Mouse (Mus musculus) MEL (cell line): ENCODE data around the gene Apoc4.
A peak's percentile ranks its signal among the peaks of the same experiment; 100 is the strongest.

Source experiments
- CHD2 ChIP-seq: IDR thresholded peaks from 2 replicates; pipeline ENCODE4 v1.6.1; 2011; ENCODE audit warnings: low read length, improper control_type of control experiment
- CTCF ChIP-seq, 3 experiments: IDR thresholded peaks in 2 of 3; conservative IDR thresholded peaks in 1 of 3; 2 replicates each; pipeline ENCODE4 v1.5.1; 2011 to 2012; ENCODE audit warnings: low read length in 3 of 3, low read depth in 2 of 3, mild to moderate bottlenecking in 2 of 3, improper control_type of control experiment in 1 of 3, inconsistent platforms in 1 of 3, mixed read lengths in 1 of 3, moderate library complexity in 1 of 3; ENCODE audit not compliant: control insufficient read depth in 1 of 3, insufficient read depth in 1 of 3, poor library complexity in 1 of 3, severe bottlenecking in 1 of 3
- ETS1 ChIP-seq: IDR thresholded peaks from 2 replicates; pipeline ENCODE4 v1.6.1; 2012; ENCODE audit warnings: low read depth, mild to moderate bottlenecking, inconsistent platforms, low read length, improper control_type of control experiment, moderate library complexity
- MEF2A ChIP-seq: IDR thresholded peaks from 2 replicates; pipeline ENCODE4 v1.6.1; 2014; ENCODE audit warnings: low read depth, mild to moderate bottlenecking, inconsistent platforms, low read length, improper control_type of control experiment; ENCODE audit not compliant: poor library complexity, insufficient replicate concordance, severe bottlenecking; ENCODE audit errors: extremely low read depth
- POLR2A ChIP-seq, 2 experiments: IDR thresholded peaks; 2 replicates each; pipeline ENCODE4 v1.6.1; 2011 to 2012; ENCODE audit warnings: low read length in 2 of 2, mild to moderate bottlenecking in 2 of 2, control low read depth in 1 of 2, improper control_type of control experiment in 1 of 2, low read depth in 1 of 2, moderate library complexity in 1 of 2; ENCODE audit not compliant: control insufficient read depth in 1 of 2, insufficient read depth in 1 of 2, poor library complexity in 1 of 2
- UBTF ChIP-seq: IDR thresholded peaks from 2 replicates; pipeline ENCODE4 v1.6.1; 2012; ENCODE audit warnings: low read depth, mild to moderate bottlenecking, inconsistent platforms, low read length, improper control_type of control experiment, moderate library complexity, borderline replicate concordance; ENCODE audit not compliant: insufficient read depth
- ZNF384 ChIP-seq: IDR thresholded peaks from 2 replicates; pipeline ENCODE4 v1.6.1; 2012; ENCODE audit warnings: low read depth, mild to moderate bottlenecking, inconsistent platforms, low read length, improper control_type of control experiment

DNA sequence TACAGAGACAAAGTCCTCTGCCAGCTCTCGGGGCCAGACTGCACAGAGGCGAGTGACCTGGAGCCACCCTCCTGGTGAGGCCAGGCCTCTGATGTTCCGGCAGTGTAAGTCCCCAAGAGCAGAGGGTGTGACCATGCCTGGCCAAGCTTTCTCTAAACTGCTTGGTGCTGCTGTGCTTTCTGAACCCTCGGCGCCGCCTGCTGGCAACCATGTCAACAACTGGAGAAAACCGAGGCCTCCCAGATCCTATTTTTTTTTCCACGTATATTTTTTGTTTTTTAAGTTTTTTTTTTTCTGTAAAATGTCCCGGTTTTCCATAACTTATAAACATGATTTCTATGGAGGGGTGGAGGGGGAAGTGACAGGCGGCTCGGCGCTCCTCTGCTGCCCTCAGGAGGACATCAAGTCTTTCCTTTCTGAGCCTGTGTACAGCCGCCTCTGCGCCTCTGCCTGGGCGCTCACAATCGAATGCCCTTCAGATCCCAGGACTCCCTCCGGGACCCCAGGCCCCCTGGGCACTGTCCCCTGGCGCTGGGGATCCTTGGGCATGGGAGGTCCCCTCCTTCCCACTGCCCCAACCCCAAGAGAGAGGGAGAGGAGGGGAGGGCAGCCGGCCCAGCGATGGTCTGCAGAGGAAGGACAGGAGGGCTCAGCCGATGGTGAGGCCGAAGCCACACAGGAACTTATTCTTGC, 19.9 kb upstream of the Apoc4 start:
- TF ChIP-seq POLR2A (IDR thresholded peaks at IDR 0.05; ENCODE audit: control insufficient read depth in 1 of 2, insufficient read depth in 1 of 2, low read depth in 1 of 2, low read length in 2 of 2, poor library complexity in 1 of 2) (no peak), CTCF (IDR thresholded peaks at IDR 0.05 in 2 of 3, conservative IDR thresholded peaks at IDR 0.05 in 1 of 3; ENCODE audit: control insufficient read depth in 1 of 3, insufficient read depth in 1 of 3, low read depth in 2 of 3, low read length in 3 of 3, poor library complexity in 1 of 3, severe bottlenecking in 1 of 3) (peak; percentile 35 to 80 (median 62); a peak in 5 of 6 replicates), MEF2A (no peak), CHD2 (no peak), ZNF384 (peak; percentile 43; the same call in 1 of the 2 replicates), UBTF (no peak), ETS1 (no peak)
